Mouse (Mus musculus): ENCODE measurements around the gene Tctex1d1. TPM values are rescaled to one million over a fixed set of nuclear protein-coding genes. Genes with fewer than 3 reads are reported as not detected.

The Tctex1d1 gene
- polyA plus RNA-seq, 2 experiments: 0.17 to 0.25 TPM

- no peak overlapping the region for H3K27ac ChIP-seq
- 3% methylated on average over 2 of the region's 2 CpGs for WGBS (ENCODE audit: insufficient replicate concordance)
- no peaks in the 10 kb centered on the region for H3K4me1 ChIP-seq (replicated peaks; ENCODE audit: control insufficient read depth in 2 of 2, insufficient read depth in 2 of 2, low read length in 1 of 2)
- H3K9me3 ChIP-seq (ENCODE audit: control insufficient read depth, low read length): no peaks in the 10 kb centered on the region
- no peak overlapping the region for H3K4me2 ChIP-seq (ENCODE audit: low read depth)
- H3K27me3 ChIP-seq (ENCODE audit: control insufficient read depth, insufficient read depth, low read length): no peaks in the 10 kb centered on the region
- TF ChIP-seq EP300 (IDR thresholded peaks at IDR 0.05; ENCODE audit: low read depth) (no peak), CTCF (IDR thresholded peaks at IDR 0.05; ENCODE audit: low read depth) (peak; percentile 71)
- no peak overlapping the region for H3K9ac ChIP-seq (replicated peaks)
- no peak overlapping the region for H3K4me3 ChIP-seq (ENCODE audit: insufficient read depth in 1 of 2, low read depth in 2 of 2, low read length in 2 of 2)
- ATAC-seq (ENCODE audit: insufficient read depth): no peak
- H3K36me3 ChIP-seq (replicated peaks; ENCODE audit: control insufficient read depth, insufficient read depth, low read depth): no peaks in the 10 kb centered on the region
- DNase-seq (ENCODE audit: low read depth in 3 of 3, low spot score in 3 of 3): peak; percentile 29 to 36 (median 35)
These were observed 8.5 kb downstream of the Tctex1d1 start for GRCm38 (mm10) chr4:102986917-102987316.

DNA sequence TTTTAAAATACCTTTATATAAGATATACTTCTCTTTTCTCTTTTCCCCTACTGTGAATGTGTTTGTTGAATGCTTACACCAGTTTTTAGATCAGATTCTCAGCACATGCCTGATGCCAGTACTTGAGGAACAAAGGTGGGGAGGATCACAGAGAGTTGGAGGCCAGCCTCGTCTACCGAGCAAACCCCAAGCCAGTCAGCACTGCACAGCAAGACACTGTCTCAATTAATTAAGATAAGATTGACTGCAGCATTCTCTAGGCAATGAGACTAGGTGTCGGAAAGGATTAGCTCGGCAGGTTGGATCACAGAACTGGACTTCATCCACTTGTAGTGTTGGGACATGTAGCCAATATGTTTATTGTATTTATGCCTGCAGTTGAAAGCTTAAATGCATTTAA lies 8.9 kb downstream of the Tctex1d1 start:
- Histone ChIP-seq H3K9me3 (ENCODE audit: control insufficient read depth, low read length) (no peaks in the 10 kb centered on the region), H3K4me2 (ENCODE audit: low read depth) (no peak overlapping the region), H3K9ac (replicated peaks) (no peak overlapping the region), H3K36me3 (replicated peaks; ENCODE audit: control insufficient read depth, insufficient read depth, low read depth) (no peaks in the 10 kb centered on the region), H3K27me3 (ENCODE audit: control insufficient read depth, insufficient read depth, low read length) (no peaks in the 10 kb centered on the region), H3K4me1 (replicated peaks; ENCODE audit: control insufficient read depth in 2 of 2, insufficient read depth in 2 of 2, low read length in 1 of 2) (no peaks in the 10 kb centered on the region), H3K27ac (no peak overlapping the region), H3K4me3 (ENCODE audit: insufficient read depth in 1 of 2, low read depth in 2 of 2, low read length in 2 of 2) (no peak overlapping the region)
- no peak for ATAC-seq (ENCODE audit: insufficient read depth)
- WGBS (ENCODE audit: insufficient replicate concordance): 67% methylated on average over 4 of the region's 4 CpGs
- DNase-seq (ENCODE audit: low read depth in 3 of 3, low spot score in 3 of 3): no peak
- TF ChIP-seq CTCF (IDR thresholded peaks at IDR 0.05; ENCODE audit: low read depth) (no peak), EP300 (IDR thresholded peaks at IDR 0.05; ENCODE audit: low read depth) (no peak)

DNA sequence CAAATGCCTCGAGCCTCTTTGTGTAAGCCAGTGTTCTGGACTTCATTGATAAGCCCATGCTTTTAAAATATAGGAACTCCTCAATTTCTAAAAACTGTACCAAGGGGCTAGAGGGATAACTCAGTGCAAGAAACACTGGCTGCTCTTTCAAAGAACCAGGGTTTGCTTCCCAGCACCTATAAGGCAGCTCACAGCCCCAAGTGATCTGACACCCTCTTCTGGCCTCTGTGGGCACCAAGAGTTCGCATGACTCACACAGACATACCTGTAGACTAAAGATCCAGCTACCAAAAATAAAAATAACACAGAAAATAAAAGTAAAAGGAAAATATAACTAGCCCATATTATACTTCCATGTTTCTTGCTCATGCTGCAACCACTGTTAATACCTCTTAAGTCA lies 9.3 kb downstream of the Tctex1d1 start:
- Histone ChIP-seq H3K27me3 (ENCODE audit: control insufficient read depth, insufficient read depth, low read length) (no peaks in the 10 kb centered on the region), H3K4me2 (ENCODE audit: low read depth) (no peak overlapping the region), H3K9me3 (ENCODE audit: control insufficient read depth, low read length) (no peaks in the 10 kb centered on the region), H3K4me1 (replicated peaks; ENCODE audit: control insufficient read depth in 2 of 2, insufficient read depth in 2 of 2, low read length in 1 of 2) (no peaks in the 10 kb centered on the region), H3K9ac (replicated peaks) (no peak overlapping the region), H3K36me3 (replicated peaks; ENCODE audit: control insufficient read depth, insufficient read depth, low read depth) (no peaks in the 10 kb centered on the region), H3K4me3 (ENCODE audit: insufficient read depth in 1 of 2, low read depth in 2 of 2, low read length in 2 of 2) (no peak overlapping the region), H3K27ac (no peak overlapping the region)
- TF ChIP-seq CTCF (IDR thresholded peaks at IDR 0.05; ENCODE audit: low read depth): no peak
- no peak for TF ChIP-seq EP300 (IDR thresholded peaks at IDR 0.05; ENCODE audit: low read depth)
- DNase-seq (ENCODE audit: low read depth in 3 of 3, low spot score in 3 of 3) (no peak), ATAC-seq (ENCODE audit: insufficient read depth) (no peak)
- 54% methylated on average over 2 of the region's 2 CpGs for WGBS (ENCODE audit: insufficient replicate concordance)

DNA sequence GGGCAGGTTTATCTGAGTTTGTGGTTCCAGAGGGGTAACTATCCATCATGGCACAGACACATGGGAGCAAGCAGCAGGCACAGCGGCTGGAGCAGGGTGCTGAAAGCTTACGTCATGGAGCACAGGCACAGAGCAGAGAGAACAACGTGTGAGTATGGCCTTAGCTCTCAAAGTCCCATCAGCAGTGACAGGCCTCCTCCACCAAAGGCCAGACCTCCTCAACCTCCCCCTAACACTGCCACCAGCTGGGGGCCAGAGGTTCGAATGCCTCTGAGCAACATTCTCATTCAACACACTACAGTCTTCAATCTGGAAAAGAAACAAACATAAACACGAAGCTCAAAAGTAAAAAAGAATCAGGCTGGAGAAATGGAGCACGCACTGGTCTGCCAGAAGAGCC lies 10.1 kb downstream of the Tctex1d1 start:
- WGBS (ENCODE audit: insufficient replicate concordance): 61% methylated on average over 6 of the region's 6 CpGs
- Histone ChIP-seq H3K9me3 (ENCODE audit: control insufficient read depth, low read length) (no peaks in the 10 kb centered on the region), H3K4me2 (ENCODE audit: low read depth) (no peak overlapping the region), H3K9ac (replicated peaks) (no peak overlapping the region), H3K27ac (no peak overlapping the region), H3K4me3 (ENCODE audit: insufficient read depth in 1 of 2, low read depth in 2 of 2, low read length in 2 of 2) (no peak overlapping the region), H3K27me3 (ENCODE audit: control insufficient read depth, insufficient read depth, low read length) (no peaks in the 10 kb centered on the region), H3K36me3 (replicated peaks; ENCODE audit: control insufficient read depth, insufficient read depth, low read depth) (no peaks in the 10 kb centered on the region), H3K4me1 (replicated peaks; ENCODE audit: control insufficient read depth in 2 of 2, insufficient read depth in 2 of 2, low read length in 1 of 2) (no peaks in the 10 kb centered on the region)
- TF ChIP-seq CTCF (IDR thresholded peaks at IDR 0.05; ENCODE audit: low read depth) (no peak), EP300 (IDR thresholded peaks at IDR 0.05; ENCODE audit: low read depth) (no peak)
- no peak for ATAC-seq (ENCODE audit: insufficient read depth)
- DNase-seq (ENCODE audit: low read depth in 3 of 3, low spot score in 3 of 3): no peak

DNA sequence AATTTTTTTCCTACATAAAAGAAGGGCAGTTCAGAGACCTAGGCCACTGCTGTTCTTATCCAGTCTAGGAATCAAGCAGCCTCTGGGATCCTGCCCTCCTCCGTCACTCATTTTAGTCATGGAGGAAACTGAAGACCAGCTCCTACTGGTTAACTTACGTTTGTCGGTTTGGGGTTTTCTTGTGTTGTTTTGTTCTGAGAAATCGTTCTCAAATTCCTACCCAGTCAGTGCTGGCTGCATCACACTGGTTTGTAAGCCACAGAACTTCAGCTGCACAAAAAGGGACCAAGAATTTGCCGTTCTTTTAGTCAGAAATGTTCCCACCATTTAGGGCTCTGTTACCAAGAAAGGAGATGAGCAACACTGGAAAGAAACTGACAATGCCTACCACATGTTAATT lies 11.0 kb downstream of the Tctex1d1 start:
- TF ChIP-seq CTCF (IDR thresholded peaks at IDR 0.05; ENCODE audit: low read depth) (no peak), EP300 (IDR thresholded peaks at IDR 0.05; ENCODE audit: low read depth) (no peak)
- no peak for DNase-seq (ENCODE audit: low read depth in 3 of 3, low spot score in 3 of 3)
- 51% methylated on average over 5 of the region's 5 CpGs for WGBS (ENCODE audit: insufficient replicate concordance)

More for the DNA sequence above, 11.0 kb downstream of the Tctex1d1 start:
- Histone ChIP-seq H3K27me3 (ENCODE audit: control insufficient read depth, insufficient read depth, low read length) (no peaks in the 10 kb centered on the region), H3K9ac (replicated peaks) (no peak overlapping the region), H3K27ac (no peak overlapping the region), H3K4me1 (replicated peaks; ENCODE audit: control insufficient read depth in 2 of 2, insufficient read depth in 2 of 2, low read length in 1 of 2) (no peaks in the 10 kb centered on the region), H3K4me2 (ENCODE audit: low read depth) (no peak overlapping the region), H3K36me3 (replicated peaks; ENCODE audit: control insufficient read depth, insufficient read depth, low read depth) (no peaks in the 10 kb centered on the region), H3K4me3 (ENCODE audit: insufficient read depth in 1 of 2, low read depth in 2 of 2, low read length in 2 of 2) (no peak overlapping the region), H3K9me3 (ENCODE audit: control insufficient read depth, low read length) (no peaks in the 10 kb centered on the region)
- no peak for ATAC-seq (ENCODE audit: insufficient read depth)

Measured in liver, embryonic 14.5 days (tissue).